Mouse (Mus musculus): ENCODE data around the gene Metap1.

Gene Metap1

GRCm38 (mm10) chr3:138489327-138490033, at the start of gene Metap1:
Gene Metap1, minus strand, starts transcription at chr3:138489515.
- DNase-seq (ENCODE audit: low spot score in 2 of 2): peak; percentile 91 to 95

DNA sequence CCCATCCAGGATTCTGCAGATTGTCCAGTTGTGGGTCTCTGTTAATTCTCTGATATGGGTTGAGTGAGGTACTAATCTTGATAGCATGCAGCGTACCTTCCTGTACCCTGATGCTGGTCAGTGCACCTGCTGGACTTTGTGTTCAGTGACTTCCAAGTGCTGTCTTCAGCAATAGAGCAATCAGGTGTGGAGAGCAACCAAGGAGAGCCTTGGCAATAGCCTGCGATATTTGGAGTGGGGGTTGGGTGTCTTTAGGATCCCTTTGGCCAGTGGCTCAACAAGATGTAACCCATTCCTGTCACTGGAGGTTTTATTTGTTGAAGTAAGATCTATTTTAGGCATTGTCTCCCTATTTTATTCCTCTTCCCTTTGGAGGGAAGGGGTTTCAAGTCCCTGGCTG, 46.7 kb upstream of the Metap1 start:
- DNase-seq (ENCODE audit: low spot score in 2 of 2): no peak

GRCm38 (mm10) chr3:138532764-138533163, 43.4 kb upstream of the Metap1 start:
- DNase-seq (ENCODE audit: low spot score in 2 of 2): no peak

DNA sequence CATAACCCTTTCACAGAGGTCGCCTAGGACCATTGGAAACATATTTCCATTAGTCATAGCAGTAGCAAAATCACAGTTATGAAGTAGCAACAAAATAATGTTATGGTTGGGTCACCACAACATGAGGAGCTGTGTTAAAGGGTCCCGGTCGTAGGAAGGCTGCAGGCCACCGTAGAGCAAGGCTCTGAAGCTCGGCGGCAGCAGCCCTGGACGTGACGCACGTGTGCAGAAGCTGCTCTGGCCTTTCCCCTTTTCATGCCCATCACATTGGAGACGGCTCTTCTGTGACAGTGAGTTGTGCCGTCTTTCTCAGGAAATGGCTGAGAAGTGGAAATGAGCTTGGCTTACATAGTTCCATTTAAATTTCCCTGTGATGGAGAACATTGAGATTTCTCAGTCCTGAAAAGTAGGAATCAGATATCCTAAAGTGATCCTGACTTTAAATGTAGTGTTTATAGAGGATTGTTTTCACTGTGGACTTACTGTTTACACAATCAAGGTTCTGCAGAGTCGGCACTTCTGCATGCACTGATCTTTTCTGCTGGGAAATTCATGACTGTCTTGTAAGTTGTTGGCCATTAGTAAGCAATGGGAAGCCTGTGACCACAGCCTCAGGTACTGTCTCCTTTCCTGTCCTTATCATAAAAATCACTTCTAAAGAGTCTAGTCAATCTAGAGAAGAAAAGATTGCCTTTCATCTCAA, 42.3 kb upstream of the Metap1 start:
- no peak for DNase-seq (ENCODE audit: low spot score in 2 of 2)

GRCm38 (mm10) chr3:138530578-138531478, 41.5 kb upstream of the Metap1 start:
- DNase-seq (ENCODE audit: low spot score in 2 of 2): no peak

DNA sequence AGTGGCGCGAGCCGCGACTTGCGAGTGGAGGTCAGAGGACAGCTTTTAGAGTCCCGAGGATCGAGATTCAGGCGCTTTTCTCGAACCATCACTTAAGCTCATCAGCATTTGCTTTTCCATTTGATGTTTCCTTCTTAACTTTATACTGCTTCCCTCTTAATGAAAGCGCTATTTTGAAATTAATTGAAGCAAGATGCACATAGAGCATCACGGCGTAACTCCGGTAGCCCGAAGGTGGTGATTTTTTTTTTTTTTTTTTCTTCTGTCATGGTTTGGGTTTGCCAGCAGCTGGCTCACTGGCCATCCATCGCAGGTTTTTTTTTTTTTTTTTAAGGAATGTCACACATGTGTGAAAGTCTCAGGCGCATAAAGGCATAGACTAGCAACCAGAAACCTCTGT, 39.0 kb upstream of the Metap1 start:
- DNase-seq (ENCODE audit: low spot score in 2 of 2): no peak

DNA sequence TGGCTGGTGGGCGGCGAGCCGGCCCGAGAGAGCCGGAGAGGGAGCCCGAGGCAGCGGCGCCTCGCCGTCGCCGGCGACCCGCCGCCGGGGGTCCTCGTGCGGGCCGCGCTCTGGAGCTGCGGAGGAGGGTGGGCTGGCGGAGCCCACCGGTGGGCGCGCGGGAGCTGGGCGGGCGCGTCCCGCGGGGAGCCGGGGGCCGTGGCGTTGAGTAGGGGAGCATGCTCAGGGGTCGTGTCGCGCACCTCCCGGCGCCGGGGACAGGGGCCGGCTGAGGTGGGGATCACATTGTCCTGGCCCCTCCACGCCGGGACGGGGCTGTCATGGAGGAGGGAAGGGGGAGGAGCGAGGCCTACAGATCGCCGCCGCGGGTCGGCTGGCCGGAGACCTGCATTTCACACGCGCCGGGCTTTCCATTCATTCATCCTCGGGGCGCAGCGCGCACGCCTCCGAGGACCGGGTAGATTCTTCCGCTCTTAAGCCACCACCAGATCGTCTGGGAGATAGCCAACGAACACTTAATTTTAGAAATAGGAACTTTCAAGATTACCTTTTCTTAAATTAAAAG, 38.4 kb upstream of the Metap1 start:
- peak; percentile 44 to 46 for DNase-seq (ENCODE audit: low spot score in 2 of 2)

GRCm38 (mm10) chr3:138526916-138527666, 37.8 kb upstream of the Metap1 start:
- peak; percentile 96 to 98 for DNase-seq (ENCODE audit: low spot score in 2 of 2)

DNA sequence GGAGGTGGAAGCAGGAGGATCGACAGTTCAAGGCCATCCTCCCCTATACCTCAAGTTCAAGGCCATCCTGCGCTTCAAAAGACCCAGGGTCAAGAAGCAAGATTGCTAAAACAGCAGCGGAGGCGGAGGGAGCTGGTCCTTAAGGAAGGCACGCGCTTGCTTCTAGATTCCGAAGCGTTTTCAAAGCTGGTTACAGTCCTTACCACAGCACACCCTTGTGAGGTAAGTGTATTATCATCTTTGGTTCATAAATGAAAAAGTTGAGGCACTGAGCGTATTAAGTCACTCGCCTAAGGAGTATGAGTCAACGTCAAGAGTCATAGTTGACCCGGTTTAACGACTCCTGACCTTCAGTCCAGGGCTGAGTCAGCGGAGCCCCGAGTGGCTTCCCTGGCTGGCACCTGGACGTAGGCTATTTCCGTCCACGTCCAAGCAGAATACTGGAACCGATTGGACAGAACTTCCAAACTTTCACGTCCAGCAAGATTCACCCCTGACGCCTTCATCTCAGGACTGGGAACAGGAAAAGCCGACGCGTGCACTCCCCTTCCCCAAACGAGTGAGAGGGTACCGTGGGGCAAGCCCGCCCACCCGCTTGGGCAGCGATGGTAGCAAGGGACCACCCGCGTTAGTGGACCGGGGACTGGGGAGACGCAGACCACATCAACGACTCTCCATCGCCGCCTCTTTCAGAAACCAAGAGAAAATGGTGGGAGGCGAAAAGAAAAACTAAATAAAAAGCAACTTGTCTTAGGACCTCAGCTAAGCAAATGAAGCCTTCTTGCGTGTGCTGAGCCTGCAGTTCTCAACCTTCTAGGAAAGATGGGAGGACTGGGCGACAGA, 37.0 kb upstream of the Metap1 start, which contains the start of gene Eif4e:
TSS of gene Eif4e (plus strand) at position 107 of the 843 bp plus-strand sequence.
- DNase-seq (ENCODE audit: low spot score in 2 of 2): peak; percentile 19

GRCm38 (mm10) chr3:138525494-138525893, 36.2 kb upstream of the Metap1 start:
- DNase-seq (ENCODE audit: low spot score in 2 of 2): no peak

DNA sequence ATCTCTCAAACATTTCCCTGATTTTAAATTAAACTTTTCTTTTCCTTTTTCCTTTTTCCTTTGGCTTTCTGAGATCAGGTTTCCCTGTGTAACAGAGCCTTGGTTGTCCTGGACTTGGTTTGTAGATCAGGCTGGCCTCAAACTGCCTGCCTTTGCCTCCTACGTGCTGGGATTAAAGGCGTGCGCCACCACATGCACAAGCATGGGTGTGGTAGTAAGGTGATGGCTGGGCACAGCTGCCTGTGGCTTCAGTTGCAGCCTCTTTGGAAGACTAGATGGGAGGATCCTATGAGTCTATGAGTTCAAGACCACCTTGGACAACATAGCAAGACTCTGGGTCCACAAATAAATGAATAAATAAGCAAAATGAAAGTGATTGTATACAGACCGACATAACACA, 34.6 kb upstream of the Metap1 start:
- no peak for DNase-seq (ENCODE audit: low spot score in 2 of 2)

- no peak for DNase-seq (ENCODE audit: low spot score in 2 of 2)
Observed at GRCm38 (mm10) chr3:138519218-138519617, 29.9 kb upstream of the Metap1 start.

GRCm38 (mm10) chr3:138517881-138518280, 28.6 kb upstream of the Metap1 start:
- no peak for DNase-seq (ENCODE audit: low spot score in 2 of 2)

- no peak for DNase-seq (ENCODE audit: low spot score in 2 of 2)
Observed at GRCm38 (mm10) chr3:138515656-138516370, 26.5 kb upstream of the Metap1 start.

- no peak for DNase-seq (ENCODE audit: low spot score in 2 of 2)
Observed at GRCm38 (mm10) chr3:138514749-138515148, 25.4 kb upstream of the Metap1 start.

GRCm38 (mm10) chr3:138513243-138513642, 23.9 kb upstream of the Metap1 start:
- no peak for DNase-seq (ENCODE audit: low spot score in 2 of 2)

DNA sequence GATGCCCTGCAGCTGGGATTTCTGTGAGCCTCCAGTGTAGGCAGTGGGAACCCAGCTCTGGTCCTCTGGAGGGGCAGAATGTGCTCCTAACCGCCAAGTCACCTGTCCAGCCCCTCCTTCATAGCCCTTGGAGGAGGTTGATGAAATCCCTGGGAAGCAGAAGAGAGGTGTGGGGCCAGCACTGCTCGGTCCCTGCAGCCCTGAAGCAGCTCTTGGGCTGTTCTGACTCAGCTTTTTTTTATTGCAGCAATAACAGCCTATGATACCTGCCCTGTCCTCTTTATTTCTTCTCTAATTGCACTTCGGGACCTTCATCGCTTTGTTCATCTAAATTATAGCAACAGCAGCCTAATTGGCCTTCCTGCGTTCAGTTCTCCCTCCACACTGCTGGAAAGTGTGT, 21.2 kb upstream of the Metap1 start:
- DNase-seq (ENCODE audit: low spot score in 2 of 2): no peak

GRCm38 (mm10) chr3:138509581-138509980, 20.3 kb upstream of the Metap1 start:
- no peak for DNase-seq (ENCODE audit: low spot score in 2 of 2)

GRCm38 (mm10) chr3:138506749-138507148, 17.4 kb upstream of the Metap1 start:
- DNase-seq (ENCODE audit: low spot score in 2 of 2): peak; percentile 11 to 53

- no peak for DNase-seq (ENCODE audit: low spot score in 2 of 2)
Observed at GRCm38 (mm10) chr3:138503754-138504153, 14.4 kb upstream of the Metap1 start.
